12 mouse cellular contexts compared by ENCODE assay signal in genomic region chr11:44086951-44087350, GRCm38 (mm10).
DNase-seq lines count a peak whose midpoint lies in the region; ATAC-seq and TF ChIP-seq lines count a peak whose summit lies in the region.
"Had no signal": no experiment of that assay in that cellular context is flagged by ENCODE, and none has a peak within 500 bp of the region (broad histone marks: within the 10 kb centered on the region; RNA-seq: fewer than 3 reads in every experiment).

No protein-coding gene starts in this region.

- TF ChIP-seq POLR2A in spleen, adult 2 months (IDR thresholded peaks at IDR 0.05; ENCODE audit: low read depth, low read length): no peak

- H3K9ac ChIP-seq in forebrain, postnatal 0 days: no peak overlapping the region
- H3K9ac ChIP-seq in forebrain, embryonic 14.5 days (ENCODE audit: low read length): no peak overlapping the region
- H3K9ac ChIP-seq: forebrain, embryonic 12.5 days had no signal

- DNase-seq in forebrain, postnatal 0 days: no peak
- no peak for DNase-seq in forebrain, embryonic 14.5 days (ENCODE audit: low spot score)
- peak in 1 of 2 experiments; percentile 5 for DNase-seq in spleen, adult 2 months (ENCODE audit: low read depth in 1 of 2, low spot score in 2 of 2)
- DNase-seq in spleen, adult 12 weeks (ENCODE audit: low spot score): no peak
- peak; percentile 10 for DNase-seq in embryonic facial prominence, embryonic 10.5 days (ENCODE audit: low spot score)
- DNase-seq in limb, embryonic 10.5 days (ENCODE audit: low spot score): no peak
- no peak for DNase-seq in layer of hippocampus, postnatal 36 days
- no peak for DNase-seq in gastrocnemius, adult 8-10 months (ENCODE audit: low spot score in 2 of 2)
- DNase-seq: cerebellum, adult 9-11 months; heart, postnatal 10 days had no signal

- no peak for ATAC-seq in forebrain, postnatal 0 days
- ATAC-seq in forebrain, embryonic 14.5 days: no peak

- H3K9me3 ChIP-seq in forebrain, postnatal 0 days (ENCODE audit: low read length): no peaks in the 10 kb centered on the region
- H3K9me3 ChIP-seq in forebrain, embryonic 14.5 days (replicated peaks; ENCODE audit: control insufficient read depth, low read length): no peaks in the 10 kb centered on the region
- H3K9me3 ChIP-seq in embryonic facial prominence, embryonic 10.5 days: no peaks in the 10 kb centered on the region
- no peaks in the 10 kb centered on the region for H3K9me3 ChIP-seq in limb, embryonic 10.5 days (replicated peaks)
- H3K9me3 ChIP-seq: forebrain, embryonic 12.5 days had no signal

- WGBS in forebrain, postnatal 0 days: 65% methylated on average over 2 of the region's 2 CpGs
- 62% methylated on average over 2 of the region's 2 CpGs for WGBS in forebrain, embryonic 14.5 days
- 80% methylated on average over 2 of the region's 2 CpGs for WGBS in spleen, adult 2 months
- WGBS in embryonic facial prominence, embryonic 10.5 days: 65% methylated on average over 2 of the region's 2 CpGs
- WGBS in limb, embryonic 10.5 days: 67% methylated on average over 2 of the region's 2 CpGs

- H3K4me2 ChIP-seq in forebrain, postnatal 0 days (ENCODE audit: low read depth): no peak overlapping the region
- no peak overlapping the region for H3K4me2 ChIP-seq in forebrain, embryonic 14.5 days (ENCODE audit: low read length)
- H3K4me2 ChIP-seq: forebrain, embryonic 12.5 days; midbrain, embryonic 11.5 days had no signal

- no peak overlapping the region for H3K4me3 ChIP-seq in forebrain, postnatal 0 days (ENCODE audit: low read depth, low read length)
- H3K4me3 ChIP-seq in forebrain, embryonic 14.5 days (ENCODE audit: low read depth, low read length): no peak overlapping the region
- H3K4me3 ChIP-seq in spleen, adult 2 months (ENCODE audit: extremely low read depth, insufficient read depth, insufficient read length): no peak overlapping the region
- no peak overlapping the region for H3K4me3 ChIP-seq in embryonic facial prominence, embryonic 10.5 days
- no peak overlapping the region for H3K4me3 ChIP-seq in limb, embryonic 10.5 days
- H3K4me3 ChIP-seq: forebrain, embryonic 12.5 days had no signal

- TF ChIP-seq CTCF in forebrain, postnatal 0 days (IDR thresholded peaks at IDR 0.05; ENCODE audit: low read depth): peak; percentile 43
- TF ChIP-seq CTCF in spleen, adult 2 months (IDR thresholded peaks at IDR 0.05; ENCODE audit: extremely low read depth, insufficient read depth, insufficient read length, insufficient replicate concordance): peak; percentile 41; the same call in 1 of the 2 replicates

- H3K27ac ChIP-seq in forebrain, postnatal 0 days (ENCODE audit: low read depth, low read length): no peak overlapping the region
- H3K27ac ChIP-seq in forebrain, embryonic 14.5 days (ENCODE audit: low read depth, low read length): no peak overlapping the region
- no peak overlapping the region for H3K27ac ChIP-seq in spleen, adult 2 months (ENCODE audit: insufficient read depth, low read length)
- no peak overlapping the region for H3K27ac ChIP-seq in embryonic facial prominence, embryonic 10.5 days (replicated peaks)
- no peak overlapping the region for H3K27ac ChIP-seq in limb, embryonic 10.5 days
- H3K27ac ChIP-seq: forebrain, embryonic 12.5 days had no signal

- H3K4me1 ChIP-seq in forebrain, postnatal 0 days (ENCODE audit: insufficient read depth): no peaks in the 10 kb centered on the region
- no peaks in the 10 kb centered on the region for H3K4me1 ChIP-seq in forebrain, embryonic 14.5 days (ENCODE audit: control insufficient read depth, insufficient read depth, low read length)
- H3K4me1 ChIP-seq in spleen, adult 2 months (ENCODE audit: control insufficient read depth, insufficient read depth, insufficient read length): no peaks in the 10 kb centered on the region
- no peaks in the 10 kb centered on the region for H3K4me1 ChIP-seq in embryonic facial prominence, embryonic 10.5 days
- no peaks in the 10 kb centered on the region for H3K4me1 ChIP-seq in limb, embryonic 10.5 days
- H3K4me1 ChIP-seq: forebrain, embryonic 12.5 days had no signal

- no peaks in the 10 kb centered on the region for H3K36me3 ChIP-seq in forebrain, postnatal 0 days (ENCODE audit: insufficient read depth)
- no peaks in the 10 kb centered on the region for H3K36me3 ChIP-seq in forebrain, embryonic 14.5 days (ENCODE audit: control insufficient read depth, insufficient read depth, low read length)
- H3K36me3 ChIP-seq in spleen, adult 2 months (ENCODE audit: control insufficient read depth, insufficient read depth, low read length): no peaks in the 10 kb centered on the region
- no peaks in the 10 kb centered on the region for H3K36me3 ChIP-seq in embryonic facial prominence, embryonic 10.5 days (replicated peaks)
- H3K36me3 ChIP-seq in limb, embryonic 10.5 days: no peaks in the 10 kb centered on the region
- H3K36me3 ChIP-seq: forebrain, embryonic 12.5 days had no signal

- no peaks in the 10 kb centered on the region for H3K27me3 ChIP-seq in forebrain, postnatal 0 days (ENCODE audit: insufficient read depth, low read length)
- H3K27me3 ChIP-seq in forebrain, embryonic 14.5 days (replicated peaks; ENCODE audit: control insufficient read depth, insufficient read depth, low read length): no peaks in the 10 kb centered on the region
- H3K27me3 ChIP-seq in spleen, adult 2 months (ENCODE audit: control insufficient read depth, insufficient read depth, low read length): no peaks in the 10 kb centered on the region
- no peaks in the 10 kb centered on the region for H3K27me3 ChIP-seq in embryonic facial prominence, embryonic 10.5 days (replicated peaks; ENCODE audit: low read depth, poor library complexity, severe bottlenecking)
- H3K27me3 ChIP-seq in limb, embryonic 10.5 days (ENCODE audit: low read depth, poor library complexity, severe bottlenecking): no peaks in the 10 kb centered on the region
- H3K27me3 ChIP-seq: forebrain, embryonic 12.5 days had no signal
